Mouse (Mus musculus) forebrain, embryonic 14.5 days (tissue): Measurements from ENCODE around the gene Etv6. TPM values are rescaled to one million over a fixed set of nuclear protein-coding genes. Genes with fewer than 3 reads are reported as not detected.

Experiments
- ATAC-seq: fragments of 200-750 bp; cut with Nextera tagmentation; 2 replicates; pipeline ENCODE4 v1.8.0; 2017; ENCODE audit warnings: mild to moderate bottlenecking, moderate library complexity
- DNase-seq: peaks from one replicate; pipeline ENCODE4 v3.0.0-alpha.2; 2015; ENCODE audit warnings: low spot score
- H3K27ac ChIP-seq: fragments of 300-500 bp; sonication (generic); 2 replicates; pipeline ENCODE4 v1.5.1; 2014; ENCODE audit warnings: low read depth, mild to moderate bottlenecking, control low read depth, low read length, moderate library complexity
- H3K27me3 ChIP-seq: fragments of 300-500 bp; sonication (generic); replicated peaks from 2 replicates; pipeline ENCODE4 v1.6.1; 2014; ENCODE audit warnings: low read length, control low read depth, mixed read lengths; ENCODE audit not compliant: control insufficient read depth, insufficient read depth
- H3K36me3 ChIP-seq: fragments of 300-500 bp; sonication (generic); 2 replicates; pipeline ENCODE4 v1.6.1; 2014; ENCODE audit warnings: low read length, control low read depth; ENCODE audit not compliant: control insufficient read depth, insufficient read depth
- H3K4me1 ChIP-seq: fragments of 300-500 bp; sonication (generic); 2 replicates; pipeline ENCODE4 v1.6.1; 2014; ENCODE audit warnings: antibody characterized with exemption, low read length, control low read depth; ENCODE audit not compliant: control insufficient read depth, insufficient read depth
- H3K4me2 ChIP-seq: fragments of 300-500 bp; sonication (generic); 2 replicates; pipeline ENCODE4 v1.6.1; 2014; ENCODE audit warnings: mild to moderate bottlenecking, control low read depth, low read length
- H3K4me3 ChIP-seq: fragments of 300-500 bp; sonication (generic); 2 replicates; pipeline ENCODE4 v1.5.1; 2014; ENCODE audit warnings: low read depth, low read length, control low read depth
- H3K9ac ChIP-seq: fragments of 300-500 bp; sonication (generic); 2 replicates; pipeline ENCODE4 v1.6.1; 2014; ENCODE audit warnings: mild to moderate bottlenecking, low read length, control low read depth, moderate library complexity
- H3K9me3 ChIP-seq: fragments of 300-500 bp; sonication (generic); replicated peaks from 2 replicates; pipeline ENCODE4 v1.6.1; 2016; ENCODE audit warnings: low read length, control low read depth, mixed read lengths; ENCODE audit not compliant: control insufficient read depth
- WGBS: fragments of 180-500 bp; shearing (Covaris S2); extraction: QIAGEN DNeasy Blood & Tissue Kit; methylation state at CpG from one replicate; pipeline ENCODE4 v1.1.7; 2014; 5-methylcytosine and 5-hydroxymethylcytosine counted together
- polyA plus RNA-seq: library from polyadenylated mRNA; unstranded; fragments of >200 nt; fragmentation: Nextera tagmentation; extraction: Ambion mirVana; gene quantifications from 2 replicates; pipeline ENCODE4 v1.2.1, GENCODE M21; 2014

The Etv6 gene
- polyA plus RNA-seq, 1 experiment from 2014 or later: 6.1 TPM

DNA sequence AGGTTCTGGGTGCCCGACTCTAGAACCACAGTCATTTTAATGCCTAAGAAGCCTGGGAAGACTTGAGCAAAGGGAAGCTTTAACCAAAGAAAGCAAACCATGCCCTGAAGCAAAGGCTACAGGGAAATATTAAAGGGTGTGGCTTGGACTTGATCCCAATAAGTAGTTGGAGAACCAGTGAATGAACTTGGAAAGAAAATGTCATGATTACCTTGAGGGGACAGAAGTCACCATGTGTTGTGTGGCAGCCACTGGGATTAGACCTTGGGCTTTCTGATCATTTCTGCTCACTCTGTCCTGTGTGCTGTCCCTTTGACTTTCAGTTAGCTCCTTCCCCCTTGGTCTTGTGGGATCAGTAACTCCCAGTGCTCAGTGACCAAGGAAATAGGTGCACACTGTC is 38.9 kb downstream of the Etv6 start:
- Histone ChIP-seq H3K9ac (no peak overlapping the region), H3K27ac (no peak overlapping the region), H3K4me2 (no peak overlapping the region), H3K4me3 (no peak overlapping the region), H3K9me3 (no peaks in the 10 kb centered on the region), H3K27me3 (no peaks in the 10 kb centered on the region), H3K36me3 (no peaks in the 10 kb centered on the region), H3K4me1 (no peaks in the 10 kb centered on the region)
- DNase-seq (no peak), ATAC-seq (no peak)
- 100% methylated on average over 1 of the region's 1 CpGs for WGBS

- no peak for DNase-seq
- Histone ChIP-seq H3K9me3 (no peaks in the 10 kb centered on the region), H3K36me3 (no peaks in the 10 kb centered on the region), H3K27me3 (no peaks in the 10 kb centered on the region), H3K27ac (no peak overlapping the region), H3K9ac (no peak overlapping the region), H3K4me2 (no peak overlapping the region), H3K4me1 (no peaks in the 10 kb centered on the region), H3K4me3 (no peak overlapping the region)
- ATAC-seq: no peak
- WGBS: 89% methylated on average over 6 of the region's 6 CpGs
These were observed 39.5 kb downstream of the Etv6 start for GRCm38 (mm10) chr6:134075031-134075430.

GRCm38 (mm10) chr6:134078016-134078415 is 42.5 kb downstream of the Etv6 start:
- Histone ChIP-seq H3K9me3 (no peaks in the 10 kb centered on the region), H3K4me2 (no peak overlapping the region), H3K9ac (no peak overlapping the region), H3K27me3 (no peaks in the 10 kb centered on the region), H3K36me3 (no peaks in the 10 kb centered on the region), H3K27ac (no peak overlapping the region), H3K4me1 (no peaks in the 10 kb centered on the region), H3K4me3 (no peak overlapping the region)
- 88% methylated on average over 6 of the region's 6 CpGs for WGBS
- no peak for DNase-seq
- ATAC-seq: no peak

- Histone ChIP-seq H3K9ac (no peak overlapping the region), H3K9me3 (no peaks in the 10 kb centered on the region), H3K4me3 (no peak overlapping the region), H3K36me3 (no peaks in the 10 kb centered on the region), H3K4me2 (no peak overlapping the region), H3K27me3 (no peaks in the 10 kb centered on the region), H3K27ac (no peak overlapping the region), H3K4me1 (no peaks in the 10 kb centered on the region)
- no peak for DNase-seq
- WGBS: 82% methylated on average over 9 of the region's 9 CpGs
- ATAC-seq: no peak
These were observed 43.6 kb downstream of the Etv6 start for GRCm38 (mm10) chr6:134079112-134079511.

DNA sequence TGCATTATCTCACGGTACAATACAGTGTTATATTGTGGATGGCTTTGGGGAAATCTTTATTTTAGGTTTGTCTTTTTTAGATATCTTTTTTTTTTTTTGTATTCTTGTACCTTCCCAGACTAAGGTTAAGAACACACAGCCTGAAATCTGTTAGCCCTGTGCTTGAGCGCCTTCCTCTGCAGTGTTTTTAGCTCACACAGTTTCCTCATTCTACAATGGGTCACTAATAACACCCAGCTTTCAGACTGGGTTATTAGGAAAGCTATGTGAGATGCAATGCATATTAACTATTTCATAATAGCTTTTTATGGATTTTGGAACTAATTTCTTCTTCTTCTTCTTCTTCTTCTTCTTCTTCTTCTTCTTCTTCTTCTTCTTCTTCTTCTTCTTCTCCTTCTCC is 44.1 kb downstream of the Etv6 start:
- no peak overlapping the region for H3K9ac ChIP-seq
- no peaks in the 10 kb centered on the region for H3K27me3 ChIP-seq
- H3K9me3 ChIP-seq: no peaks in the 10 kb centered on the region
- no peak overlapping the region for H3K27ac ChIP-seq
- 94% methylated on average over 2 of the region's 2 CpGs for WGBS
- no peak for ATAC-seq
- no peak overlapping the region for H3K4me3 ChIP-seq
- no peak overlapping the region for H3K4me2 ChIP-seq
- no peaks in the 10 kb centered on the region for H3K36me3 ChIP-seq
- no peak for DNase-seq
- no peaks in the 10 kb centered on the region for H3K4me1 ChIP-seq

GRCm38 (mm10) chr6:134080946-134081345 is 45.4 kb downstream of the Etv6 start:
- ATAC-seq: no peak
- Histone ChIP-seq H3K27me3 (no peaks in the 10 kb centered on the region), H3K4me1 (no peaks in the 10 kb centered on the region), H3K27ac (no peak overlapping the region), H3K9me3 (no peaks in the 10 kb centered on the region), H3K4me3 (no peak overlapping the region), H3K36me3 (no peaks in the 10 kb centered on the region), H3K4me2 (no peak overlapping the region), H3K9ac (no peak overlapping the region)
- no peak for DNase-seq
- 96% methylated on average over 5 of the region's 5 CpGs for WGBS

- H3K36me3 ChIP-seq: no peaks in the 10 kb centered on the region
- no peak overlapping the region for H3K4me3 ChIP-seq
- ATAC-seq (no peak), DNase-seq (no peak)
- no peak overlapping the region for H3K4me2 ChIP-seq
- H3K4me1 ChIP-seq: no peaks in the 10 kb centered on the region
- H3K9me3 ChIP-seq: no peaks in the 10 kb centered on the region
- no peak overlapping the region for H3K9ac ChIP-seq
- 91% methylated on average over 15 of the region's 15 CpGs for WGBS
- H3K27me3 ChIP-seq: no peaks in the 10 kb centered on the region
- no peak overlapping the region for H3K27ac ChIP-seq
These were observed 46.9 kb downstream of the Etv6 start for GRCm38 (mm10) chr6:134082229-134082920.

DNA sequence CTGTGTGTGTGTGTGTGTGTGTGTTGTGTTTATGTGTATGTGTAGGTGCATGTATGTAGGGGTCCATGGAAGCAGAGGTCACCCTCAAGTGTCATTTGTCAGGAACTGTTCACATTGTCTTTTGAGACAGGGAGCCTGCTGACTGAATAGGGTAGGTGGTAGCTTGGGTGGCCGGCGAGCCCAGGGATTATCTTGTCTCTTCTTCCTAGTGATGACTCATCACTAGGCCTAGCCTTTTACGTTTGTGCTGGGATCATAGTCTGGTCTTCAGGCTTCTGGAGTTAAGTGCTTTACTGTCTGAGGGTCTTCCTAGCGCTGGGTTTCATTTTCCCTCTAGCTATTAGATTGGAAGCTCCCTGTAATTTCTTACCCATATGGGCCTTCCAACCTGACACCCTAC is 47.9 kb downstream of the Etv6 start:
- H3K4me3 ChIP-seq: no peak overlapping the region
- 90% methylated on average over 4 of the region's 4 CpGs for WGBS
- no peak overlapping the region for H3K9ac ChIP-seq
- no peaks in the 10 kb centered on the region for H3K27me3 ChIP-seq
- H3K9me3 ChIP-seq: no peaks in the 10 kb centered on the region
- no peak overlapping the region for H3K27ac ChIP-seq
- H3K4me2 ChIP-seq: no peak overlapping the region
- no peak for DNase-seq
- no peaks in the 10 kb centered on the region for H3K36me3 ChIP-seq
- H3K4me1 ChIP-seq: no peaks in the 10 kb centered on the region
- ATAC-seq: no peak

GRCm38 (mm10) chr6:134086351-134086750 is 50.9 kb downstream of the Etv6 start:
- H3K27me3 ChIP-seq: no peaks in the 10 kb centered on the region
- 92% methylated on average over 7 of the region's 7 CpGs for WGBS
- no peaks in the 10 kb centered on the region for H3K4me1 ChIP-seq
- no peak overlapping the region for H3K4me3 ChIP-seq
- no peaks in the 10 kb centered on the region for H3K36me3 ChIP-seq
- no peaks in the 10 kb centered on the region for H3K9me3 ChIP-seq
- no peak for DNase-seq
- no peak overlapping the region for H3K9ac ChIP-seq
- ATAC-seq: no peak
- H3K27ac ChIP-seq: no peak overlapping the region
- no peak overlapping the region for H3K4me2 ChIP-seq
